Mouse (Mus musculus): ENCODE data around the gene Gm11127.
"Not testable (repeated sequence)": the region's sequence is repeated elsewhere in the genome, so short reads cannot be mapped to it uniquely, and the experiment has no call there.

Gm11127 gene

DNA sequence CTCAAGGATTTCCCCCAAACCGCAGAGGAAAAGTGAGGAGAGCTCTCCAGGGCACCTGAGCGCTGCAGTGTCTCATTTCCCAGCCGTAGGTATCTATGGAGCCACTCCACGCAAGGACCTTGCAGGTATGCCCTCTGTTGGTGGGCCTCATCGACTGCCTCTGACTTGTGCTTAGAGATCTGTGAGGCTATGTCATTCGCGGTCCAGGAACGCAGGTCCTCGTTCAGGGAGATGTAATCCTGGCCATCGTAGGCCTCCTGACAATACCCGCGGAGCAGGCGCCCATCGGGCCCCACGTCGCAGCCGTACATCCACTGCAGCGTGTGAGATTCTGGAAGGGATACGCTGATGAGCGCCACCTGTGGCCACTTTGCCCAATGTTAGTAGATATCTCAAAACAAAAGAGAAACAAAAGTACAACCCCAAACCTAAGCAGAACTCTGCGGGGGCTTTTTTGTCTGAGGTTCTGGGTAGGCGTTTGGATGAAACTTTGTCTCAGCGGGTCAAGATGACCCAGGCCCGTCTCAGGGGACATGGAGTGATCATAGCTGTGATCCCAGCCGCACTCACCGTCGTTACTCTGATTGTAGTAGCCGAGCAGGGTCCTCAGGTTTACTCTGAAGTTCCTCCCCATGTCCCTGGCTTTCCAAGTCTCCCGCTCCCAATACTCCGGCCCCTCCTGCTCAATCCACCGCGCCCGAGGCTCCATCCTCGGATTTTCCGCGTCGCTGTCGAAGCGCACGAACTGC is 26.4 kb downstream of the Gm11127 start:
- not testable (repeated sequence) for DNase-seq (ENCODE audit: low read depth, low spot score)

DNA sequence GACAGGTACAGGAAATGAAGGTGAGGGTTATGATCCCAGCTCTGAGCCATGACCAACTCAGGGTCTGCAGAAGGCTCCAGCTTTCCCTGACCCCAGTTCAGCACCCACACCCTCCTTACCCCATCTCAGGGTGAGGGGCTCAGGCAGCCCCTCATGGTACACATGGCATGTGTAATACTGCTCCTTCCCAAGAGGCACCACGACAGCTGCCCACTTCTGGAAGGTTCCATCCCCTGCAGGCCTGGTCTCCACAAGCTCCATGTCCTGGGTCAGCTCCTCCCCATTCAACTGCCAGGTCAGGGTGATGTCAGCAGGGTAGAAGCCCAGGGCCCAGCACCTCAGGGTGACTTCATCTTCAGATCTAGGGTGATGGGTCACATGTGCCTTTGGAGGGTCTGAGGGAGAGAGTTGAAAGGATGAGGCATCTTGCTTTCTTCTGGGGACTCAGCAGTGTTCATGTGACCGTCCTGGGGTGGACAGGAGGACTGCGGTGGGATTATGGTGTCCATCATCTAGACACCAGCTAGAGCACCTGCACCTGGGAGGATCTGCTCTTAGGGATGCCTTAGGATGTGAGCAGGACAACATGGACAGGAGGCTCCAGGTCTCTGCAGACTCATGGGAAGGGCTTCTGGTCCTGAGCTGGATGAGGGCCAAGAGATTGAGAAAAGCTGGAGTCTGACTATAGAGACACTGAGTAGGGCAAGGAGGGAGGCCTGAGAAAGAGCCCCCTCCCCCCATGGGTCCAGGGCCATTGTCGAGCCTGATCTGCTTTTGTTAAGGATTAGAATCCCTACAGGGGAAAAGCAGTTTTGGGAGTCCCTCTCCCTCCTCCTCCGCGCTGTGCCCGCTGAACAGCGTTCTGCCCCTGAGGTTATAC is 27.2 kb downstream of the Gm11127 start:
- DNase-seq (ENCODE audit: low read depth, low spot score) = not testable (repeated sequence)

DNA sequence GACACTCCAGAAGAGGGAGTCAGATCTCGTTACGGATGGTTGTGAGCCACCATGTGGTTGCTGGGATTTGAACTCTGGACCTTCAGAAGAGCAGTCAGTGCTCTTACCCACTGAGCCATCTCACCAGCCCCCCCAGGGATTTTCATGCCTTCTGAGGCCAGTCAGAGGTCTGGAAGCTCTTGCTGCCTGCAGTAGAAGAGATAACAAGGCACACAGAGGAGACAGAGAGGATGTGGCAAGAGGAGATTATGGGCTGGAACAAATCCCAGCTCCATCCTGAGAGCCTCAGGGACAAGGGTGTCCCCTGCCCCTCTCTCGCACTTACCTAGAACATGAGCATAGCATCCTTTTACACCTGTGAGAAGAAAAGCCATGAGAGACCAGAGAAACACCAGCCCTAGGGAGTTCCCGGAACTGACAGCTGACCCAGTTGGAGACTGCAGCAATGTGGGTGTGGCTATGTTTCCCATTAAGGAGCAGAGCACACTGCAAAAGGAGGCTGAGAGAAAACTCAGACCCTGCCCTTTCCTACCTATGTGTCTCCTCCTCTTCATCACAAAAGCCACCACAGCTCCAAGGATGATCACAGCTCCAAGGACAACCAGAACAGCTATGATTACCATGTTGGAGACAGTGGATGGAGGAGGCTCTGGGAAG is 28.0 kb downstream of the Gm11127 start:
- not testable (repeated sequence) for DNase-seq (ENCODE audit: low read depth, low spot score)

DNA sequence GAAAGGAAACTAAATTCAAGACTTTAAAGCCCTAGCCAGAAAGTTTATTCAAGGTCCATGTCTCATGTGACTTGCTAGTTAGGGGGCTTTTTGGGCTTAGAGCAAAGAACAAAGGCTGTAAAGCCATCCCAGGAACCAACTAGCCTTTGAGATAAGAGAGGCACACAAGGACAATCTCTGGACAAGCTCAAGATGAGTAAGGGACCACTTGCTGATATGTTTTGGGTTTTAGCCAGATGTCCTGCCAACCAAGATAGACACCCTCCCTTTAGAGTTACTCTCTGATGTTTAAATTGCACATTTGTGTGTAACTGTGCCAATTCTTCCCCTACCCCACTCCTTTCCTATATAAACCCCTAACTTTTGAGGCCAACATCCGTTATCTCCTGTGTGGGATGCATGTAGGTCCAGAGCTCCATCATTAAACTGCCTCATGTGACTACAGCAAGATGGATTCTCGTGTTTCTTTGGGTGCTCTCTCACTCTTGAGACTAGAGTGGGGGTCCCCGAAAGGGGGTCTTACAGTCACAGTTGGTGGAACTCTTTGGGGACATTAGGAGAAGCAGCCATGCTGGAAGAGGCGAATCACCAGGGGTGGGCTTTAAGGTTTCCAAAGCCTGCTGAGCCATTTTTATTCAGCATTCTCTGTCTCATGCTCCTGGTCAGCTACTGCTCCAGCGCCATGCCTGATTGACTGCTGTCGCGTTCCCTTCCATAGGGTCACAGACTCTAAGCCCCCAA is 29.1 kb downstream of the Gm11127 start:
- no peak for DNase-seq (ENCODE audit: low read depth, low spot score)

DNA sequence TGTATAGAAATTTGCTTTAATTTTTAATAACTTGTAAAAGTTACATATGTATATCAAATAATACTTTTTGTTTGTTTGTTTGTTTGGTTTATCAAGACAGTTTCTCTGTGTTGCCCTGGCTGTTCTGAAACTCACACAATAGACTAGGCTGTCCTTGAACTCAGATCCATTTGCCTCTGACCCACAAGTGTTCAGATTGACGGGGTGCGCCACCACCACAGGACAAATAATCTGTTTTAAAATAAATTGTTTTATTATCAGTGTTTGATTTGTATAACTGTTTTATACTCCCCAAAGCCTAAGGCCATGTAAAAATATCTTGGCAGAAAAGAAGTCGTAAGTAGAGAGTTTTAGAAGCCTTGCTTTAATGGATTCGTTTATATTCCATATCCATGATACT is 30.5 kb downstream of the Gm11127 start:
- DNase-seq (ENCODE audit: low read depth, low spot score) = no peak

GRCm38 (mm10) chr17:36025901-36026300 is 32.3 kb downstream of the Gm11127 start:
- no peak for DNase-seq (ENCODE audit: low read depth, low spot score)

GRCm38 (mm10) chr17:36025197-36025596 is 33.0 kb downstream of the Gm11127 start:
- DNase-seq (ENCODE audit: low read depth, low spot score) = no peak

DNA sequence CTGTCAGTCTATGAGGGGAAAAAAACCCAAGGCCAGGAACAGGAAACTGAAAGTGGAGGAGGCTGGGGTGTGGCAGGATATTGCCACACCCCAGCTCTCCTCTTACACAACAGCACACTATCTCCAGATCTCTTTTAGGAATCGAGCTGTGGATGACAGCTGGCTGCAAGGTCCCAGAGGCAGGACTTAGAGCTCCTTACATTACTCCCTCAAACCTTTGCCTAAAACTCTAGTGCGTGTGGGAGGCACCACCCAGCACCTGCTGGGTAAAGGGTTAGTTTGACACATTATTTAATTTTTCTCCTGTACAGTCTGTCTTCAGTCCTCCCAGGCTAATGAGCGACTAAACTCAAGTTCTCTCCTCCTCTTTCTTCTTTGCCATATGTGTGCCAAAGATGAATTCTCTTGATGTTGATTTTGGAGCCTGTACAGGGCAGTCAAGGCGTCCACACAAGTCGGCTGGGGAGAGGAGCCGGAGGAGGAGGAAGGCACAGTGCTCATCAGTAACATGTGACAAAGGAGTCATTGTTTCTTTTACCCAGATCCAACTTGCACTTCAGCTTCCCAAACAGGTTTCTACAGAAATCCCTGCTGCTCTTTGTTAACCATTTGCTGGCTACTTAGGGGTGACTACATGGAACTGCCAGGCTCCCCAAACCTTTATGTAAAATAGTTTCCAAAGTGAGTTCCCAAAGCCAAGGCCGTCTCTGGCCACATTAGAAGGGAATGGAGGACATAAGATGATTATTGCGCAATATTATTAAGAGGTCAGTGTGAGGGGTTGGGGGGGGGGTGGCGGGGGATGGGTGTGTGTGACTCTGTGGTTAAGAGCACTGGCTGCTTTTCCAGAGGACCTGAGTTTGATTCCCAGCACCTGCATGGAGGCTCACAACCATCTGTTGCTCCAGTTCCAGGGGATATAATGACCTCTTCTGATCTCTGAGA is 34.2 kb downstream of the Gm11127 start:
- DNase-seq (ENCODE audit: low read depth, low spot score) = no peak

- no peak for DNase-seq (ENCODE audit: low read depth, low spot score)
Measured at GRCm38 (mm10) chr17:36022922-36023321, 35.2 kb downstream of the Gm11127 start.

DNA sequence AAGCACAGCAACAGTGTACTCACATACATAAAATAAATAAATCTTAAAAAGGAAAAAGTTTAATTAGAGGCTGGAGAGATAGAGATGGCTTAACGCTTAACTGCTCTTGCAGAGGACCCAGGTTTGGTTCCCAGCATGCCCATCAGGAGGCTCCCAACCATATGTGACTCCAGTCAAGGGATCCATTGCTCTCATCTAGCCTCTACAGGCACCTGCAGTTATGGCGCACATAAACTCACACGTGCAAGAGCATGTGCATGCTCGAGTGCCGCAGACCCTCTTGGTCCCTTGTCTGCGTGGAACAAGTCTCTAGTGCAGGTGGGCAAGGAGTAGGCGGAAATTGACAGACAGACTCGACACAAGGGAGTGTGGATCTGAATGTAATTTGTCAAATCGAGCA is 36.1 kb downstream of the Gm11127 start:
- DNase-seq (ENCODE audit: low read depth, low spot score) = no peak

GRCm38 (mm10) chr17:36021309-36021708 is 36.9 kb downstream of the Gm11127 start:
- no peak for DNase-seq (ENCODE audit: low read depth, low spot score)

DNA sequence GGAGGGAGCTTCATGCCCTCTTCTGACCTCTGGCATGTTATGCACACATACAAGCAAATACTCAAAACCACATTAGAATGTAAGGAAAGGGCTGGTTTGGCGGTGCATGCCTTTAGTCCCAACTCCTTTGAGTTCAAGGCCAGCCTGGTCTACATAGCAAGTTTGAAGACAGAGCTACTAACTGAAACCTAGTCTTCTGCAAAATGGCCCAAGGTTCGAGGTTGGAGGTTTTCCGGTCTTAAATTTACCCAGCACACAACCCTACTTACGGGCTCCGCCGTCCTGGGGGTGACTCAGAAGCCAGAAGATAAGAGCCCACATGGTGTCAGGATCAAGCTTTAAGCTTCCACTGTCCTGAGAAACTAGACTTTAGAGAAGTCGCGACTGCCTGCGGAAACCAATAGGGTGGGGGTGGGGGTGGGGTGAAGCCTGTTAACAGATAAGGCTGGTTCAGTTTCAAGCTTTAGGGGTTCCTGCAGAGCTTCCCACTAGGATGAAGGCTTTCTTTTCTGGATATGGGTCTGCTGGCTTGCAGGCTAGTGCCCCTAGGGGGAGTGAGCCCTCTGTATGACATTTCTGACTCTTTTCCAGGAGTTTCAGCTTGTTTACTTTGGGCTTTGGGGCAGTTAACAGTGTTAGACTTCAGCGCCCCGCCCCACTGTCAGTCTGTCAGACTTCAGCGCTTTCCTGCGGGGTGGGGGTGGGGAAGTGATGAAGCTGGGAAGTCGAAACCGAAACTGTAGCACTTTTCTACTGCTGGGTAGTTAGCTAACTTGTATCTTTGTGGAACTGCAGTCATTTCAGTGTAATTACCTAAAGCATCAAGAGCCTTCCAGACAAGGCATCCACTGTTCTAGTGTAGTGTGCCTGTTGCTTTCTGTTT is 37.7 kb downstream of the Gm11127 start, which contains the start of gene H2-T24:
TSS of gene H2-T24 (minus strand) at position 370 of the 883 bp plus-strand sequence.
- DNase-seq (ENCODE audit: low read depth, low spot score) = no peak

GRCm38 (mm10) chr17:36019519-36019918 is 38.7 kb downstream of the Gm11127 start:
- DNase-seq (ENCODE audit: low read depth, low spot score) = no peak

GRCm38 (mm10) chr17:36018979-36019378 is 39.2 kb downstream of the Gm11127 start:
- DNase-seq (ENCODE audit: low read depth, low spot score) = no peak

DNA sequence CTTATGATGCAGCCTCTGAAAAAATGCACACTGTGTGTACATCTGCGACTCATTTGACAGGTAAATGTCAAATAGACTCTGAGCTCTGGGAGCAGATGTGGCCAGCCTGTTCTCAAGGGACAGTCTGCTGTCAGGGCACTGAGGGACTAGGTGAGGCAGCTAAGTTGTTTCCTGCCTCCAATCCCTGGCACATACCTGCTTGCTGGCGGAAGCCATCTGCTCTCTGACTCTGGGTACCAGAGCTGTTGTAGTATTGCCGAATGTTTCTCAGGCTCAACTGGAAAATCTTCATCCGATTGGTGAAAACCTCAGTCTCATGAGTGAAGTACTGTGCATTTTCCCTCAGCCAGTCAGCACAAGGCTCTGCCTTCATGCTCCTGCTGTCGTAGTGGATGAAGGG is 41.1 kb downstream of the Gm11127 start:
- no peak for DNase-seq (ENCODE audit: low read depth, low spot score)

DNA sequence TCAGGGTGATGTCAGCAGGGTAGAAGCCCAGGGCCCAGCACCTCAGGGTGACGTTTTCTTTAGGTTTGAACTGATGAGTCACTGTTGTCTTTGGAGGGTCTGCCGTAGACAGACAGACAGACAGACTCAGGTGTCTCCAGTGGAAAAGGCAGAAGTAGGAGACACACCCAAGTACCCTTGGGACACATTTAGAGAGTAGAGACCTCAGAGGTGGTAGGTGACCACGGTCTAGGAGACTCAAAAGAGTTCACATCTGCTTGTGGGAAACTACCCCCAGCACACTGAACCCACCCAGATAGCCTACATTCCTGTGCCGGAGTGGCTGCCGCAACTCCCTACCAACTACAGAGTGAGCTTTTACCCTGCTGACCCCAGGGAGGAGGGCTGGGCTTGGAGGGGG is 43.2 kb downstream of the Gm11127 start:
- no peak for DNase-seq (ENCODE audit: low read depth, low spot score)
